Mouse (Mus musculus): ENCODE measurements around the gene Racgap1. TPM values are rescaled to one million over a fixed set of nuclear protein-coding genes. Genes with fewer than 3 reads are reported as not detected.

The Racgap1 gene
- 41.2 and 45.7 TPM in 2 replicates for polyA plus RNA-seq (2012; rRNA removed)

- Histone ChIP-seq H3K27me3 (ENCODE audit: control insufficient read depth, insufficient read depth, low read length) (no peaks in the 10 kb centered on the region), H3K4me3 (ENCODE audit: control insufficient read depth, low read depth, low read length) (peak within 1 kb of the TSS; percentile 87), H3K4me1 (ENCODE audit: control insufficient read depth, insufficient read depth, low read length) (peaks cover 2% of the 10 kb centered on the region), H3K27ac (ENCODE audit: control insufficient read depth, insufficient read depth, low read depth, low read length) (no peak within 1 kb of the TSS), H3K36me3 (ENCODE audit: control insufficient read depth, insufficient read depth, low read length) (no peaks in the 10 kb centered on the region)
- TF ChIP-seq POLR2A (IDR thresholded peaks at IDR 0.05; ENCODE audit: control insufficient read depth, low read depth, low read length), result peak; percentile 60; the same call in 1 of the 2 replicates
- no peak for TF ChIP-seq CTCF (IDR thresholded peaks at IDR 0.05; ENCODE audit: control insufficient read depth, insufficient read depth, insufficient replicate concordance, low read depth, low read length)
Measured at GRCm38 (mm10) chr15:99651163-99651872, at the start of gene Racgap1. TSS of gene Racgap1 (minus strand) at chr15:99651656.

- H3K4me1 ChIP-seq (ENCODE audit: control insufficient read depth, insufficient read depth, low read length), result peaks cover 14% of the 10 kb centered on the region
- H3K36me3 ChIP-seq (ENCODE audit: control insufficient read depth, insufficient read depth, low read length), result peaks cover 3% of the 10 kb centered on the region
- H3K4me3 ChIP-seq (ENCODE audit: control insufficient read depth, low read depth, low read length), result no peak overlapping the region
- no peak overlapping the region for H3K27ac ChIP-seq (ENCODE audit: control insufficient read depth, insufficient read depth, low read depth, low read length)
- no peaks in the 10 kb centered on the region for H3K27me3 ChIP-seq (ENCODE audit: control insufficient read depth, insufficient read depth, low read length)
- no peak for TF ChIP-seq CTCF (IDR thresholded peaks at IDR 0.05; ENCODE audit: control insufficient read depth, insufficient read depth, insufficient replicate concordance, low read depth, low read length)
- TF ChIP-seq POLR2A (IDR thresholded peaks at IDR 0.05; ENCODE audit: control insufficient read depth, low read depth, low read length), result no peak
Measured at GRCm38 (mm10) chr15:99700219-99701106, 49.0 kb upstream of the Racgap1 start.

DNA sequence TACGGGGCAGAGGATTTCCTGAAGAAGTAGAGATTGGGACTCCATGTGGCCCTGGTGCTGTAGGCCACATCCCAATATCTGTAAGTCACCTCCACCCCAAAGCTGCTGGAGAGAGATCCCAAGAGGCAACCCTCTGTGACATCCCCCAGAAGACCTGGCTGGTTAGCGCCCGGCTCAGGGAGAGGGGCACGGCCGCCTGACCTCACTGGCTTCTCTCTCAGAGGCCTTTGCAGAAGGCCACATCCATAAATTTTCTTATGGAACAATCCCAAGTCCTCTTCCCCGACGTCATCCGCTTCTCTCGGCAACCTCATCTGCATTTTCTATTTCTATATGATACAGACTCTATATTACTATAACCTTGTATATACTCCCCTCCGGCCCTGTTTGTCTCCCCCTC lies 48.3 kb upstream of the Racgap1 start:
- no peak for TF ChIP-seq POLR2A (IDR thresholded peaks at IDR 0.05; ENCODE audit: control insufficient read depth, low read depth, low read length)
- TF ChIP-seq CTCF (IDR thresholded peaks at IDR 0.05; ENCODE audit: control insufficient read depth, insufficient read depth, insufficient replicate concordance, low read depth, low read length), result no peak
- H3K4me1 ChIP-seq (ENCODE audit: control insufficient read depth, insufficient read depth, low read length), result peaks cover 14% of the 10 kb centered on the region

DNA sequence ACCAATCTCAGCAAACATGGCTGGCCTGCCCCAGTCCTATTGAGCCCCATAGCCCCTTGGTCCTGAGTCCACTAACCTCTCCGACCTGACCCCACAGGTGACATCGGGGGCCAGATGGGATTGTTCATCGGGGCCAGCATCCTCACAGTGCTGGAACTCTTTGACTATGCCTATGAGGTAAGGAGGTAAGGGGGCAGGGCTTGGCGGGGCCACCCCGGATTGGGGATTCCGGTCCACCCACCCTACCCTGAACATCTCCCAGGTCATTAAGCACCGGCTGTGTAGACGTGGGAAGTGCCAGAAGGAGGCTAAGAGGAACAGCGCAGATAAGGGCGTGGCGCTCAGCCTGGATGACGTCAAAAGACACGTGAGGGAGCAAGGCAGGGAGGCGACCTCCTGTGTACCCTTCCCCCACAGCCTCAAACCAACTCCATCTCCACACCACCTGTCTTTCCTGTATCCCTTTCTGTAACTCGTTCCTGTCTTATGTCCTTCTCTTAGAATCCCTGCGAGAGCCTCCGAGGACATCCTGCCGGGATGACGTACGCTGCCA lies 47.2 kb upstream of the Racgap1 start:
- H3K36me3 ChIP-seq (ENCODE audit: control insufficient read depth, insufficient read depth, low read length), result no peaks in the 10 kb centered on the region
- H3K4me1 ChIP-seq (ENCODE audit: control insufficient read depth, insufficient read depth, low read length), result peaks cover 14% of the 10 kb centered on the region
- no peak overlapping the region for H3K4me3 ChIP-seq (ENCODE audit: control insufficient read depth, low read depth, low read length)
- TF ChIP-seq POLR2A (IDR thresholded peaks at IDR 0.05; ENCODE audit: control insufficient read depth, low read depth, low read length) (no peak), CTCF (IDR thresholded peaks at IDR 0.05; ENCODE audit: control insufficient read depth, insufficient read depth, insufficient replicate concordance, low read depth, low read length) (no peak)
- no peaks in the 10 kb centered on the region for H3K27me3 ChIP-seq (ENCODE audit: control insufficient read depth, insufficient read depth, low read length)
- H3K27ac ChIP-seq (ENCODE audit: control insufficient read depth, insufficient read depth, low read depth, low read length), result no peak overlapping the region

More for the DNA sequence above, 48.3 kb upstream of the Racgap1 start:
- Histone ChIP-seq H3K4me3 (ENCODE audit: control insufficient read depth, low read depth, low read length) (no peak overlapping the region), H3K27ac (ENCODE audit: control insufficient read depth, insufficient read depth, low read depth, low read length) (no peak overlapping the region), H3K27me3 (ENCODE audit: control insufficient read depth, insufficient read depth, low read length) (no peaks in the 10 kb centered on the region), H3K36me3 (ENCODE audit: control insufficient read depth, insufficient read depth, low read length) (peaks cover 3% of the 10 kb centered on the region)

DNA sequence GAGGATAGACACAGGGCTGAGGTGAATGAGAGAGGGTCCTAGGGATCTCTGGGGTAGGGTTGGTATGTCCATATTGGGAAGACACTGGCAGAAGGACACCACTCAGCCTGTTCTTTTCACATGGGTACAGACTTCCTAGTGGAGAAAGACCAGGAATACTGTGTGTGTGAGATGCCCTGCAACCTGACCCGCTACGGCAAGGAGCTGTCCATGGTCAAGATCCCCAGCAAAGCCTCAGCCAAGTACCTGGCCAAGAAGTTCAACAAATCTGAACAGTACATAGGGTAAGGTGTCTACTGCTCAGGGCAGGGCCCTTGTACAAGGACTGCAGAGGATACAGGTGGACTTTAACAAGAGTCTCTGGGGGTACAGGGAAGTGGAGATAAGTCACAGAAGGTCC lies 45.9 kb upstream of the Racgap1 start:
- H3K27ac ChIP-seq (ENCODE audit: control insufficient read depth, insufficient read depth, low read depth, low read length), result no peak overlapping the region
- H3K36me3 ChIP-seq (ENCODE audit: control insufficient read depth, insufficient read depth, low read length), result no peaks in the 10 kb centered on the region
- no peak overlapping the region for H3K4me3 ChIP-seq (ENCODE audit: control insufficient read depth, low read depth, low read length)
- H3K4me1 ChIP-seq (ENCODE audit: control insufficient read depth, insufficient read depth, low read length), result peaks cover 11% of the 10 kb centered on the region
- no peaks in the 10 kb centered on the region for H3K27me3 ChIP-seq (ENCODE audit: control insufficient read depth, insufficient read depth, low read length)
- TF ChIP-seq CTCF (IDR thresholded peaks at IDR 0.05; ENCODE audit: control insufficient read depth, insufficient read depth, insufficient replicate concordance, low read depth, low read length) (no peak), POLR2A (IDR thresholded peaks at IDR 0.05; ENCODE audit: control insufficient read depth, low read depth, low read length) (no peak)

DNA sequence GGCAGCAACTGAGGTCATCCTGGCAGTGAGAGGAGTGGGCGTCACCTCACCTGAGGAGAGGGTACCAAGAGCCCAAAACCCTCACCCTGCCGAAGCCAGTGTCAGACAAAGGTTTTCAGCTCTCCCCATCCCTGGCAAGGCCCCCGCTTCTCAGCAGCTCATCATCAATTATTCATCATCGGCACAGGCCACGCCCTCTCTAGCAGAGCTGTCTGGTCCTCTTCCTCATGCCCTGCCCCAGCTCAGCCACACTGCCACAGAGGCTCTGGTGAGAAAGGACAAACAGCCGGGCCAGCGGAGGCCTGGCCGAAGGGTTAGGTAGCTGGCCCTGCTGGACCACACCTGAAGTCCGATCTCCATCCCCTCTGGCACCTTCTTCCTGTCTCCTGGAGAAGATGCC lies 40.5 kb upstream of the Racgap1 start:
- TF ChIP-seq CTCF (IDR thresholded peaks at IDR 0.05; ENCODE audit: control insufficient read depth, insufficient read depth, insufficient replicate concordance, low read depth, low read length) (no peak), POLR2A (IDR thresholded peaks at IDR 0.05; ENCODE audit: control insufficient read depth, low read depth, low read length) (no peak)
- Histone ChIP-seq H3K27me3 (ENCODE audit: control insufficient read depth, insufficient read depth, low read length) (no peaks in the 10 kb centered on the region), H3K27ac (ENCODE audit: control insufficient read depth, insufficient read depth, low read depth, low read length) (no peak overlapping the region)

GRCm38 (mm10) chr15:99690924-99691323 lies 39.5 kb upstream of the Racgap1 start:
- Histone ChIP-seq H3K4me1 (ENCODE audit: control insufficient read depth, insufficient read depth, low read length) (peaks cover 4% of the 10 kb centered on the region; the same call in 1 of the 2 replicates), H3K27ac (ENCODE audit: control insufficient read depth, insufficient read depth, low read depth, low read length) (no peak overlapping the region), H3K27me3 (ENCODE audit: control insufficient read depth, insufficient read depth, low read length) (no peaks in the 10 kb centered on the region), H3K4me3 (ENCODE audit: control insufficient read depth, low read depth, low read length) (no peak overlapping the region), H3K36me3 (ENCODE audit: control insufficient read depth, insufficient read depth, low read length) (no peaks in the 10 kb centered on the region)
- TF ChIP-seq CTCF (IDR thresholded peaks at IDR 0.05; ENCODE audit: control insufficient read depth, insufficient read depth, insufficient replicate concordance, low read depth, low read length), result no peak
- TF ChIP-seq POLR2A (IDR thresholded peaks at IDR 0.05; ENCODE audit: control insufficient read depth, low read depth, low read length), result no peak

More for the DNA sequence above, 40.5 kb upstream of the Racgap1 start:
- peaks cover 4% of the 10 kb centered on the region; the same call in 1 of the 2 replicates for H3K4me1 ChIP-seq (ENCODE audit: control insufficient read depth, insufficient read depth, low read length)
- H3K4me3 ChIP-seq (ENCODE audit: control insufficient read depth, low read depth, low read length), result no peak overlapping the region
- H3K36me3 ChIP-seq (ENCODE audit: control insufficient read depth, insufficient read depth, low read length), result no peaks in the 10 kb centered on the region

All from testis, adult 2 months (tissue).